10 mouse cellular contexts compared by ENCODE assay signal in genomic region chr2:35812561-35812933, GRCm38 (mm10).
"Had no signal": no experiment of that assay in that cellular context is flagged by ENCODE, and none has a peak within 500 bp of the region (broad histone marks: within the 10 kb centered on the region; RNA-seq: fewer than 3 reads in every experiment).

No protein-coding gene starts in this region.

- H3K27me3 ChIP-seq: intestine, embryonic 15.5 days; limb, embryonic 15.5 days had no signal

- H3K27ac ChIP-seq: intestine, embryonic 15.5 days; limb, embryonic 15.5 days; liver, embryonic 13.5 days had no signal

- H3K4me1 ChIP-seq: intestine, embryonic 15.5 days; limb, embryonic 15.5 days had no signal

- H3K36me3 ChIP-seq: intestine, embryonic 15.5 days; limb, embryonic 15.5 days; liver, embryonic 13.5 days had no signal

- H3K9ac ChIP-seq: intestine, embryonic 15.5 days; limb, embryonic 15.5 days; liver, embryonic 13.5 days; liver, postnatal 0 days had no signal

- ATAC-seq: intestine, embryonic 15.5 days; liver, postnatal 0 days had no signal

- H3K4me2 ChIP-seq: intestine, embryonic 15.5 days; limb, embryonic 15.5 days; liver, embryonic 13.5 days had no signal

- DNase-seq: kidney, adult 18-20 months; kidney, postnatal 4 days; liver, embryonic 13.5 days; liver, postnatal 0 days; right cerebral cortex, postnatal 4 days; spleen, adult 18-20 months; thymus, adult 18-20 months; thymus, postnatal 25 days had no signal

- H3K4me3 ChIP-seq: intestine, embryonic 15.5 days; limb, embryonic 15.5 days; liver, embryonic 13.5 days had no signal

- H3K9me3 ChIP-seq: intestine, embryonic 15.5 days; limb, embryonic 15.5 days; liver, embryonic 13.5 days had no signal
